Mouse (Mus musculus) CD4-positive naive resting alpha-beta T cell, adult 57 days (primary cell): ENCODE data around the gene Phgr1. TPM values are rescaled to one million over a fixed set of nuclear protein-coding genes. Genes with fewer than 3 reads are reported as not detected.

Experiments used
- total RNA-seq: library from RNA; stranded (reverse); gene quantifications from one replicate; pipeline ENCODE4 v1.2.4, GENCODE M21; 2023

Phgr1 gene
- total RNA-seq, result not detected

DNA sequence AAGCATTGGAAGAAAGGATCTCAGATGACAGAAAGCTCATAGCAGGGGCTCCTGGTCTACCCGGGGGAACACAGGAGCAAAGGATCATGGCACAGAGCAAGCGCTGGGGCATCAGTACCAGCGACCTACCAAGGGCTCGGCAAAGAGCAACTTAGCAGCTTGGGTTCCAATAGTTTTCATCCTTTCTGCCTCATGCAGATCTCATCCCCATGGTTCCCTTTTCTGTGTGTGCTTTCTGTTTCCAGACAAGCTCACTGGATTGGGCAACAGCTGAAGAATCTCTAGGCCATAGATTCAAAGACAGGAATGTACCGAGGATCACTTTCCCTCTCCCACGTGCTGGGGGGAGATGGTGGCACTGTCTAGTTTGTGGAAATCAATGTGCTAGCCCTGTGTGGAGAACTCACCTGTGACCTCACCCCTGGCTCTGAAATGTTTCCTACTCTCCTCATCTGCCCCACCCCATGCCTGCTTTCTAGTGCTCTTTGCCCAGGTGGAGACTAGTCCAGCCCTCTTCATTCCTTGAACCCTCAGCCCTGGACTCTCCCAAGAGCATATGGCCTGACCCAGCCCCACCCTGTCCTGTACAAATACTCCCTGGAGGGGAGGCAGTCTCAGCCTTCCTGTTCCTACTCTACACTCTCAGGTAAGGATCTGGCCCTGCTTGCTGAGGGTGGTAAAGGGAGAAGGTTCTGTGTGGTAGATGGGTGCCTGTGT lies at the start of gene Phgr1:
TSS of gene Phgr1 (plus strand) at position 612 of the 717 bp plus-strand sequence.

DNA sequence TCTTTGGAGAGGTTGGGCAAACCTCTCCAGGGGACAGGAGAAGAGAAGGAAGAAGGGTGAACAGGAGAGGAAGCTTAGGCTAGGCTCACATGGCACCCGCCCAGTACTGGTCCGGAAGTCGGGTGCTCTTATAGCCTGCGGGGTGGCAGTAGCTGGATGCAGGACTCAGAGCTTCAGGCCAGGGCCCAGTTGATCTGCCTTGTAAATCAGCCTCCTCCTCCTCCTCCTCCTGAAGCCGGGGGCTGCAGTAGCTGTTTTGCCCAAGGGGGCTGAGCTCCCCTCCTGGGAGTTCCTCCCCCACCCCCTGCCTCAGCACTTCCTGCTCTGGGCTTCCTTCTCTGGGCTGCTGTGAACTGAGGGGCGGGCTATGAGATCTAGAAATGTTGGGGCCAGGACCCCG lies 44.2 kb upstream of the Phgr1 start, which contains the start of gene Plcb2:
TSS of gene Plcb2 (minus strand) at position 102 of the 400 bp plus-strand sequence.

DNA sequence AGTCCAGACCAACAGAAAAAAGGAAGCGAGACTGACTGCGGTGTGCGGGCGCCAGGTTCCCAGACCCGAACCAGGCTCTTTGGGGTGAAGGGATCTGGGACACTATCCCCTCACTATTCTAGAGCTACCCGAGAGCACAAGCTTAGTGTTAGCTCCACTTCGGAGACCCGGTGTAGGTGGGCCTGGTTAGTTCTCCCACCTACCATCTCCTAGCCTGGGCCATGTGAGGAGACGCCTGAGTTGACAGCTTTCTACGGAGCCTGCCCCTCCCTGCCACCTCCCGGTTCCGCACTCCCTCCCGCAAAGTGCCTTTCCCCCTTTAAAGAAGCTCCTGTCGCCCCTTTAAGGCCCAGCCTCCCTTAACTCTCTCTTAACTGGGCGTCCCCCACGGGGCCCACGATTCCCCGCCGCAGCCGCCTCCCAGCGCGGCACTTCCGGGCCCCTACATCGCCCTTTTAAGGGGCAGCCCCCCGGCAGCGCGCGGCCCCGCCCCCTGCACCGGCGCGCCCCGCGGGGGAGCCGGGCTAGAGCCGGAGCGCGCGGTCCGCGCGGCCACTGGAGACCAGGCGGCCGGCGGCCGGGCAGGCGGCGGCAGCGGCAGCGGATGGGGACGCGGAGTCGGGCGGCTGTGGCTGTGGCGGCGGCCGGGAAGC lies 27.2 kb upstream of the Phgr1 start, which contains the start of gene Inafm2:
TSS of gene Inafm2 (plus strand) at position 527 of the 653 bp plus-strand sequence.

DNA sequence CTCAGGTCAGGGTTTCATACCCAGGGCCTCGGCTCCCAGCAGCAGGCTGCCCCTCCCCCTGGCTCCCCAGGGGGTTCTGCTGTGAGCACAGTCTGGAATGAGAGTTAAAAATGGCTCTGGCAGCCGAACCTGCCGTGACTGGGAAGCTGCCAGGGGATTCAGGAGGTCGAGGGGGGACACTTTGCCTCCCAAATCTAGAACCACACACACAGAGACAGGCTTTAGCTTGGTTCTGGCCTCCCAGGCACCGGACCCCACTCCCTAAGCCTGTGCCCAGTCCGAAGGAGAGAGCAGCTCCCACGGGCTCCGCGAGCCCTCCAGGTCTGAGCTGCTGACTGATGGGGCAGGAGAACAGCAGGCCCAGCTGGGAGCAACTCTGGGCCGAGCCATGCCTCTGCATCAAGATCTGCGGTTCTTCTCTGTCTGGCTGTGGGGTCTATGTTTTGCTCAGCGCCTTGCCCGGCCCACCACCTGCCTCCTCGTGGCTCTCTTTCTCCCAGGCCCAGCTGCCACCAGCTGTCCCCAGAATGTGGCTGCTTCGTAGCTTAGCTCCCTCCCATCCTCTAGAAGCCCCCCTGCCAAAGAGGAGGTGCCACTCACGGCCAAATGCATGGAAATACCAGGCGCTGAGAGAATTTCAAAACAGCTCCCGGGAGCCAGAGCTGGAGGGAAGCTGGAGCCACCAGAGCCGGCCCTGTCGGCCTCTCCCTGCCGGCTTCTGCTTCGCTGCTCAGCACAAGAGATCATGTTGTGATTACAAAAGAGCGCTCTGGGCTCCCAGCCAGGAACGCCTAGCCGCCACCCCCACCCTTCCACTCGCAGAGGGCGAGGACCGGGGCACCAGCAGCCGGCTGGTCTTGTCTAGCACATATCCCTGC lies 10.4 kb upstream of the Phgr1 start, which contains the start of gene Ccdc9b:
TSS of gene Ccdc9b (minus strand) at position 756 of the 878 bp plus-strand sequence.

DNA sequence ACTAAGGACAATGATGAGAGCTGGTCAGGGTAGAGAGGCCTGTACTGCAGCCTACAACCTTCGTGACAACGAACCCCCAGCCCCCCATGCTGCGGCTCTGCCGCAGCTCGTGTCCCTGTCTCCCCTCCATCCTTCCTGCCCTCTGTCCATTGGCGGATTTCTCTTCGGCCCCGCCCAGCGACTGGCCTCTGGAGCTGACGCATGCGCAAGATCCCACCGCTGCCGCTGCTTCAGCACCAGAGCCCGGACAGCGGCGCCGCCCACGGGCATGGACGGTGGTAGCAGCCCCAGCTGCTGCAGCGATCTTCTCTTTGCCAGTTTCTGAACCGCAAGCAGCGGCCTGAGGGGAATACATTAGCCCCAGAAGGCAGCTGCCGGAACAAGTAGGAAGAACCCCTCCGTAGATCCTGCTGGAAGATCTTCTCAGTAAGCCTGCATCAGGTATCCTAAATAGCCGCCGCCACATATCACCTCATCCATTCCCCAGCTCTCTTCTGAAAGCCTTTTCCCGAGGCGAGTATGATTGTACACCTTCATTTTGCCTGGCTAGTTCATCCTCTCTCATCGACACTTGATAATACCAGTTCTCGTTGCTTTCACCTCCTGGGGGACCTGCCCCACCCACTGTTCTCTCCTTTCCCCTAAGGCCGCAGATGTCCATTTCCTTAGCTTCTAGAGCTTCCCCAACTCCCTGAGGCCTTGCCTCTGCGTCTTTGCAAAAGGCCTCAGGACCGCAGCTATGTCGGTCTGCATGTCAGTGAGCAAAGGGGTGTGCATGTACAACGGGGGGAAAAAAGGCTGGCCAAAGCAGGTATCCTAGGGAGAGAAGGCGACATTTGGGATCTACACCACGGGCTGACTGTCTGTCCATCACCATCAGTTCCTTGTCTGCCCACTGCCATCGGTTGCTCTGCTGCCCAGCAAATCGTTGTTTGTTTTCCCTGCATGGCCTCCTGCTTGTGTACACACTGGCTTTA lies 7.2 kb downstream of the Phgr1 start, which contains the start of gene Disp2:
TSS of gene Disp2 (plus strand) at position 216 of the 977 bp plus-strand sequence.

DNA sequence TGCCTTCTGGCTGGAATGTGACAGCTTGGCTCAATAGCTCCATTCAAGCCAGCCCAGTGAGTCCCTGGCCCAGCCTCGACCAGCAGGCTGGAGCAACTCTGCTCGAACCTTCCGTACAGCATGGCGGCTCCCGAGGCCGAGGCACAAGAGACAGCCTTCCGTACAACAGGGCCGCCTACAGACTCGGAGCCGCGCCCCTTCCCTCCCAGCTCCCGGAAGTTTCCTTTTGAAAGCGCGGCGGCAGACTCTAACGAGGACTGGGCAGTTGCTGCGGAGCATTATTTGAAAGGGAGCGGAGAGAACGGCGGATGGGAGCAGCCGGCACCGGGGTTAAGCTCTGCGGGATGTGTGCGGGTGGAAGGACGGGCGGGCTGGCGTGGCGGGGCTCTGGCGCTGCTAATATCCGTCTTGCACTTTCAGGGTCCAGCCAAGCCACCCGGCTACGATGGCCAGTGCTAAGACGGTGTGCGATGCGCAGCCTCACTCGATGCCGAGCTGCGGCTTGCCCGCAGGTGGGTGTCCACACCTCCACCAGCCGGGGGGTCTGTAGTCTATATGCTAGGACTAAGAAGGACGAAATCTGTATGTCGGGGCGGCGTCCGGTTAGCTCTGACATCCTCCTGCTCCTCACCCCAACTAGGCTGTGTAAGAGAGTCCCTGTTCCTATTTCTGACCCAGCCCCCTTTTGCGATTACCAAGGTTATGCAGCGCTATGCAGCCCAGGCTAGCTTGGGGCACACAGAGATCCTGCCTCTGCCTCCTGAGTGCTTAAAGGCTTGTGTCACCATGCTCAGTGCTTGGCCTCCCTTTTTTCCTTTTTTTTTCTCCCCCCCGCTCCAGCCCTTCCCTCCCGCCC lies 41.6 kb downstream of the Phgr1 start, which contains the start of gene Knstrn:
TSS of gene Knstrn (plus strand) at position 23 of the 856 bp plus-strand sequence.

Other genes starting within 250 kb of the Phgr1 start
- gene Bmf, start 223.1 kb upstream of the Phgr1 start, total RNA-seq, result 5.4 TPM
- 1.9 TPM for gene Bub1b, start 174.6 kb upstream of the Phgr1 start, total RNA-seq
- gene Pak6, start 109.5 kb upstream of the Phgr1 start, total RNA-seq, result 0.53 TPM
- gene Ankrd63, start 68.8 kb upstream of the Phgr1 start, total RNA-seq, result 1.0 TPM
- 121 TPM for gene Plcb2, start 44.3 kb upstream of the Phgr1 start, total RNA-seq
- gene Inafm2, start 27.0 kb upstream of the Phgr1 start, total RNA-seq, result 22.3 TPM
- gene Ccdc9b, start 10.1 kb upstream of the Phgr1 start, total RNA-seq, result 0.71 TPM
- not detected for gene Disp2, start 7.0 kb downstream of the Phgr1 start, total RNA-seq
- gene Knstrn, start 41.2 kb downstream of the Phgr1 start, total RNA-seq, result 5.9 TPM
- 76.7 TPM for gene Ivd, start 89.2 kb downstream of the Phgr1 start, total RNA-seq
- gene Bahd1, start 127.6 kb downstream of the Phgr1 start, total RNA-seq, result 36.4 TPM
- 3.8 TPM for gene Chst14, start 153.7 kb downstream of the Phgr1 start, total RNA-seq